Mouse (Mus musculus) neural tube, embryonic 13.5 days (tissue): ENCODE data around the gene Pck2. TPM values are rescaled to one million over a fixed set of nuclear protein-coding genes. Genes with fewer than 3 reads are reported as not detected.
A peak's percentile ranks its signal among the peaks of the same experiment; 100 is the strongest.

ENCODE experiments used
- ATAC-seq: fragments of 200-750 bp; cut with Nextera tagmentation; 2 replicates; pipeline ENCODE4 v1.8.0; 2017; ENCODE audit warnings: low read depth, mild to moderate bottlenecking, moderate TSS enrichment, moderate library complexity
- H3K27ac ChIP-seq: fragments of 300-500 bp; sonication (generic); replicated peaks from 2 replicates; pipeline ENCODE4 v1.5.1; 2015; ENCODE audit warnings: moderate library complexity, mild to moderate bottlenecking, inconsistent platforms
- H3K27me3 ChIP-seq: fragments of 300-500 bp; sonication (generic); 2 replicates; pipeline ENCODE4 v1.6.1; 2015; ENCODE audit warnings: mild to moderate bottlenecking, inconsistent platforms
- H3K36me3 ChIP-seq: fragments of 300-500 bp; sonication (generic); 2 replicates; pipeline ENCODE4 v1.6.1; 2015; ENCODE audit warnings: mild to moderate bottlenecking, inconsistent platforms
- H3K4me1 ChIP-seq: fragments of 300-500 bp; sonication (generic); replicated peaks from 2 replicates; pipeline ENCODE4 v1.6.1; 2015; ENCODE audit warnings: inconsistent platforms
- H3K4me2 ChIP-seq: fragments of 300-500 bp; sonication (generic); 2 replicates; pipeline ENCODE4 v1.6.1; 2015; ENCODE audit warnings: inconsistent platforms, mild to moderate bottlenecking, moderate library complexity
- H3K4me3 ChIP-seq: fragments of 300-500 bp; sonication (generic); 2 replicates; pipeline ENCODE4 v1.5.1; 2015; ENCODE audit warnings: mild to moderate bottlenecking, inconsistent platforms
- H3K9ac ChIP-seq: fragments of 300-500 bp; sonication (generic); 2 replicates; pipeline ENCODE4 v1.6.1; 2015; ENCODE audit warnings: moderate library complexity, mild to moderate bottlenecking, inconsistent platforms
- H3K9me3 ChIP-seq: fragments of 300-500 bp; sonication (generic); 2 replicates; pipeline ENCODE4 v1.6.1; 2016; ENCODE audit warnings: inconsistent platforms
- WGBS: fragments of 180-500 bp; shearing (Covaris S2); methylation state at CpG from one replicate; pipeline ENCODE4 v1.1.7; 2015; 5-methylcytosine and 5-hydroxymethylcytosine counted together
- polyA plus RNA-seq: library from polyadenylated mRNA; unstranded; fragments of >200 nt; fragmentation: Nextera tagmentation; extraction: Ambion mirVana; gene quantifications from 2 replicates; pipeline ENCODE4 v1.2.1, GENCODE M21; 2015

Gene Pck2
- polyA plus RNA-seq, 1 experiment from 2014 or later, result 18.7 TPM

- 95% methylated on average over 12 of the region's 12 CpGs for WGBS
- Histone ChIP-seq H3K9ac (no peak overlapping the region), H3K4me3 (no peak overlapping the region), H3K27ac (no peak overlapping the region), H3K36me3 (peaks cover 30% of the 10 kb centered on the region), H3K4me2 (no peak overlapping the region), H3K9me3 (no peaks in the 10 kb centered on the region), H3K27me3 (no peaks in the 10 kb centered on the region), H3K4me1 (peaks cover 41% of the 10 kb centered on the region)
- no peak for ATAC-seq
These were observed 2.2 kb downstream of the Pck2 start for GRCm38 (mm10) chr14:55542268-55542667.

GRCm38 (mm10) chr14:55544334-55544733, 4.3 kb downstream of the Pck2 start:
- peaks cover 50% of the 10 kb centered on the region for H3K36me3 ChIP-seq
- ATAC-seq, result no peak
- WGBS, result 65% methylated on average over 9 of the region's 9 CpGs

GRCm38 (mm10) chr14:55550191-55550590, 10.1 kb downstream of the Pck2 start:
- H3K9ac ChIP-seq, result no peak overlapping the region
- no peak overlapping the region for H3K27ac ChIP-seq
- no peak for ATAC-seq
- H3K4me3 ChIP-seq, result no peak overlapping the region
- H3K9me3 ChIP-seq, result no peaks in the 10 kb centered on the region
- H3K4me1 ChIP-seq, result no peaks in the 10 kb centered on the region
- 83% methylated on average over 6 of the region's 6 CpGs for whole genome bisulfite sequencing
- no peak overlapping the region for H3K4me2 ChIP-seq
- H3K27me3 ChIP-seq, result no peaks in the 10 kb centered on the region
- peaks cover 35% of the 10 kb centered on the region for H3K36me3 ChIP-seq

More at GRCm38 (mm10) chr14:55544334-55544733, 4.3 kb downstream of the Pck2 start:
- Histone ChIP-seq H3K9ac (no peak overlapping the region), H3K4me3 (no peak overlapping the region), H3K9me3 (no peaks in the 10 kb centered on the region), H3K27me3 (no peaks in the 10 kb centered on the region), H3K4me1 (peaks cover 39% of the 10 kb centered on the region), H3K27ac (no peak overlapping the region), H3K4me2 (no peak overlapping the region)

GRCm38 (mm10) chr14:55551347-55551746, 11.3 kb downstream of the Pck2 start:
- Histone ChIP-seq H3K27me3 (no peaks in the 10 kb centered on the region), H3K4me2 (no peak overlapping the region), H3K9ac (no peak overlapping the region), H3K36me3 (peaks cover 26% of the 10 kb centered on the region), H3K4me3 (no peak overlapping the region), H3K27ac (no peak overlapping the region), H3K4me1 (no peaks in the 10 kb centered on the region), H3K9me3 (no peaks in the 10 kb centered on the region)
- no peak for ATAC-seq
- 55% methylated on average over 5 of the region's 5 CpGs for whole genome bisulfite sequencing

- H3K36me3 ChIP-seq, result peaks cover 26% of the 10 kb centered on the region
- no peak for ATAC-seq
- H3K4me2 ChIP-seq, result no peak overlapping the region
These were observed 11.7 kb downstream of the Pck2 start for GRCm38 (mm10) chr14:55551794-55552193.

GRCm38 (mm10) chr14:55554635-55555034, 14.6 kb downstream of the Pck2 start:
- Histone ChIP-seq H3K9me3 (no peaks in the 10 kb centered on the region), H3K36me3 (0 out of 2 replicates have a peak, but pooled peaks cover 2% of the 10 kb centered on the region), H3K4me2 (no peak overlapping the region), H3K27me3 (no peaks in the 10 kb centered on the region), H3K9ac (no peak overlapping the region), H3K4me1 (peaks cover 8% of the 10 kb centered on the region), H3K27ac (no peak overlapping the region), H3K4me3 (no peak overlapping the region)
- ATAC-seq, result no peak

More at GRCm38 (mm10) chr14:55551794-55552193, 11.7 kb downstream of the Pck2 start:
- Histone ChIP-seq H3K9ac (no peak overlapping the region), H3K27me3 (no peaks in the 10 kb centered on the region), H3K27ac (no peak overlapping the region), H3K4me1 (no peaks in the 10 kb centered on the region), H3K4me3 (no peak overlapping the region), H3K9me3 (no peaks in the 10 kb centered on the region)
- 90% methylated on average over 8 of the region's 8 CpGs for WGBS

- H3K36me3 ChIP-seq, result no peaks in the 10 kb centered on the region
- ATAC-seq, result no peak
- H3K27me3 ChIP-seq, result no peaks in the 10 kb centered on the region
- 79% methylated on average over 3 of the region's 3 CpGs for WGBS
- no peak overlapping the region for H3K4me2 ChIP-seq
- no peak overlapping the region for H3K4me3 ChIP-seq
- no peak overlapping the region for H3K27ac ChIP-seq
- no peaks in the 10 kb centered on the region for H3K9me3 ChIP-seq
- H3K4me1 ChIP-seq, result peaks cover 8% of the 10 kb centered on the region
- H3K9ac ChIP-seq, result no peak overlapping the region
These were observed 15.7 kb downstream of the Pck2 start for GRCm38 (mm10) chr14:55555788-55556187.

- Histone ChIP-seq H3K9ac (no peak overlapping the region), H3K4me1 (peaks cover 19% of the 10 kb centered on the region), H3K36me3 (no peaks in the 10 kb centered on the region), H3K4me2 (no peak overlapping the region), H3K9me3 (no peaks in the 10 kb centered on the region), H3K27ac (no peak overlapping the region), H3K4me3 (no peak overlapping the region), H3K27me3 (no peaks in the 10 kb centered on the region)
- 28% methylated on average over 5 of the region's 5 CpGs for WGBS
- ATAC-seq, result no peak
These were observed 16.9 kb downstream of the Pck2 start for GRCm38 (mm10) chr14:55557003-55557402.

- Histone ChIP-seq H3K36me3 (0 out of 2 replicates have a peak, but pooled peaks cover 1% of the 10 kb centered on the region), H3K4me2 (no peak overlapping the region), H3K27me3 (no peaks in the 10 kb centered on the region), H3K9ac (no peak overlapping the region), H3K9me3 (no peaks in the 10 kb centered on the region), H3K4me1 (peaks cover 25% of the 10 kb centered on the region), H3K27ac (no peak overlapping the region), H3K4me3 (no peak overlapping the region)
- ATAC-seq, result no peak
- 92% methylated on average over 3 of the region's 3 CpGs for WGBS
These were observed 17.5 kb downstream of the Pck2 start for GRCm38 (mm10) chr14:55557587-55557986.

GRCm38 (mm10) chr14:55558740-55559448, 18.8 kb downstream of the Pck2 start:
- WGBS, result 59% methylated on average over 6 of the region's 6 CpGs
- Histone ChIP-seq H3K27me3 (no peaks in the 10 kb centered on the region), H3K4me1 (peaks cover 28% of the 10 kb centered on the region), H3K9me3 (no peaks in the 10 kb centered on the region), H3K27ac (peak overlapping the region; percentile 98), H3K4me2 (peak overlapping the region; percentile 90), H3K4me3 (peak overlapping the region; percentile 55), H3K36me3 (peaks cover 13% of the 10 kb centered on the region), H3K9ac (peak overlapping the region; percentile 86; the same call in 1 of the 2 replicates)
- ATAC-seq, result no peak

GRCm38 (mm10) chr14:55559799-55560201, 19.7 kb downstream of the Pck2 start, which contains the start of gene Dcaf11:
TSS of gene Dcaf11 (plus strand) at chr14:55560006.
- Histone ChIP-seq H3K27me3 (no peaks in the 10 kb centered on the region), H3K36me3 (peaks cover 22% of the 10 kb centered on the region), H3K4me3 (peak within 1 kb of the TSS; percentile 55), H3K9ac (peak within 1 kb of the TSS; percentile 86), H3K9me3 (no peaks in the 10 kb centered on the region), H3K4me1 (peaks cover 28% of the 10 kb centered on the region), H3K4me2 (peak within 1 kb of the TSS; percentile 90), H3K27ac (peak within 1 kb of the TSS; percentile 98)
- WGBS, result under 1% methylated on average over 27 of the region's 27 CpGs
- peak; percentile 83 for ATAC-seq

- Histone ChIP-seq H3K4me2 (peak within 1 kb of the TSS; percentile 90), H3K9me3 (no peaks in the 10 kb centered on the region), H3K27me3 (no peaks in the 10 kb centered on the region), H3K4me1 (peaks cover 28% of the 10 kb centered on the region), H3K36me3 (peaks cover 29% of the 10 kb centered on the region), H3K27ac (peak within 1 kb of the TSS; percentile 98), H3K4me3 (peak within 1 kb of the TSS; percentile 55), H3K9ac (peak within 1 kb of the TSS; percentile 86)
- under 1% methylated on average over 51 of the region's 51 CpGs for WGBS
- ATAC-seq, result peak; percentile 98
These were observed 20.4 kb downstream of the Pck2 start, which contains the start of gene A730061H03Rik for GRCm38 (mm10) chr14:55560202-55561073. TSS of gene A730061H03Rik (minus strand) at chr14:55560406.
